Mouse (Mus musculus): ENCODE measurements around the gene Mpzl1.

Mpzl1 gene

DNA sequence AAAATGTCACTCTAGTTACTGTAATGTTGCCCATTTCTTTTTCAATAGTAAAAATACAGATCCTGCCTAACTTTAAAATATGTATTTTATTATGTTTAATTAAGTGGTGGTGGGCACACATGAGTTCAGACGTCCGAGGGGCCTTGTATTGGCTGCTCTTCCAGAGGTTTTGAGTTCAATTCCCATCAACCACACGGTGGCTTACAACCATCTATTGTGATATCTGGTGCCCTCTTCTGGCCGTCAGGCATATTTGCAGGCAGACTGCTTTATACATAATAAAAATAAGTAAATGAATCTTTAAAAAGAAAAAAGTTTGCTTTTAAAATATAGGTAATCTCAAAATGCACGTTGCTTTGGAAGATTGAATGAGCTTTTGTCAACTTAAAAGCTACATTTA lies 55.0 kb downstream of the Mpzl1 start:
- DNase-seq (ENCODE audit: low read depth) = peak; percentile 73

- no peak for DNase-seq (ENCODE audit: low read depth)
These were observed 57.8 kb downstream of the Mpzl1 start for GRCm38 (mm10) chr1:165576459-165577112.

DNA sequence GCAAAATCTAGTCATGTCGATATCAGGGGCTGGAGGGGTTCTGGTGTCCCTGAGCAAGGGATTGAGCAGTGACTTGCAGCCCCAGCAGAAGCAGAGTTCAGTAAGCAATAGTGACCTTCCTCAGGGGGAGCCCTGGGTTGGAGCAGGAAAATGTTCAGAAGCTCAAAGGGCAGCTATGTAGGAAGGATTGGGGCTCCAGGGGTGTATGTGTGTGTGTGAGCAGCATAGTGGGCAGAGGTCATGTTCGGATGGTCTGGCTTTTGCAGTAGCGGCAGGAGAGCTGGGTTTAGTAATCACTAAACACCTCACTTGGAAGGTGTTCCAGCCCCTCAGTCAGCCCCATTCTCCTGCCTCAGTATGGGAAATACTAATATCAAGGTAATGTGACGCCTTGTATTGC lies 58.3 kb downstream of the Mpzl1 start:
- no peak for DNase-seq (ENCODE audit: low read depth)

DNA sequence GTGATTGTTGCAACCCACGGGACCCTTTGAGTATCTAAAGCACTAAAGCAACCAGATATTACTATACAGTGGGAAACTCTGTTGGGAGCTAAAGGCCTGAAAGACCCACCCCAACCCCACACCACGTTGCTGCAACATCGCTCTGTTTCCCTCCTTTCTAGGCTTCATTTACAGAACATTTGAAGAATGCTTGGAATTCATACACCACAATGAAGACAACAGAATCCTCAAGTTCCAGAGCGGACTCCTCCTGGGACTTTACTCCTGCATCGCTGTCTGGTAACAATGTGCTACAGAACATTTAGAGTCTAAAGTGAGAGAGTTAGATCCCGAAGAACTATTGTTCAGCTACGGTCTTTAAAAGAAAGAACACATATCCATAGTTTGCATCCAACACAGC lies 66.9 kb downstream of the Mpzl1 start:
- DNase-seq (ENCODE audit: low read depth) = no peak

- DNase-seq (ENCODE audit: low read depth) = no peak
These were observed 69.1 kb downstream of the Mpzl1 start for GRCm38 (mm10) chr1:165565283-165565682.

- DNase-seq (ENCODE audit: low read depth) = no peak
These were observed 75.3 kb downstream of the Mpzl1 start for GRCm38 (mm10) chr1:165559073-165559472.

- peak; percentile 41 for DNase-seq (ENCODE audit: low read depth)
These were observed 77.6 kb downstream of the Mpzl1 start for GRCm38 (mm10) chr1:165556711-165557110.

All from NIH3T3 (cell line).